Mouse (Mus musculus) kidney, adult 2 months (tissue): ENCODE data around the gene Grip1.

Experiments used
- CTCF ChIP-seq: fragments of 200-500 bp; conservative IDR thresholded peaks from 2 replicates; pipeline ENCODE4 v1.5.1; 2011; ENCODE audit warnings: low read depth, mild to moderate bottlenecking, control low read depth, low read length, moderate library complexity, mixed read lengths; ENCODE audit not compliant: insufficient read depth, insufficient read length
- POLR2A ChIP-seq: fragments of 200-500 bp; IDR thresholded peaks from one replicate; pipeline ENCODE4 v1.6.1; 2011; ENCODE audit warnings: low read depth, low read length, control low read depth

DNA sequence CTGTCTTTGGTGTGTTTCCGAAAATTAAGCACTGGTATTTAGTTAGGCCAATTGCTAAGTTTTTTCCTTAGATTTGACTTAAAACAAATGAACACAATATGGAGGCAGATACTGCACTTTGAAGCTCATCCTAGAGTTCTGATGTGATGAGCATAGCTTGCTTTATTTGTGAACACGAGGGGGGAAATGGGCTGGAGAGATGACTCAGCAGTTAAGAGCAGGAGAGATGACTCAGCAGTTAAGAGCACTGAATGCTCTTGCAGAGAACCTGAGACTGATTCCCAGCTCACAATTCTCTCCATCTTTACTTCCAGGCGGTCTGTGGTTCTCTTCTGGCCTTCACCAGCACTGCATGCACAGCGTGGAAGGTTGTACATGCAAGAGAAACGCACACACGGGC is 273.3 kb downstream of the Grip1 start:
- TF ChIP-seq CTCF = no peak
- TF ChIP-seq POLR2A = no peak
